8 mouse cellular contexts compared by ENCODE assay signal in genomic region chr1:34432411-34432775, GRCm38 (mm10). TPM values are rescaled to one million over a fixed set of nuclear protein-coding genes. Genes with fewer than 3 reads are reported as not detected.
DNase-seq lines count a peak whose midpoint lies in the region; ATAC-seq and TF ChIP-seq lines count a peak whose summit lies in the region.

No protein-coding gene starts in this region.

- no peak for TF ChIP-seq POLR2A in cortical plate, adult 2 months (IDR thresholded peaks at IDR 0.05; ENCODE audit: extremely low read depth, insufficient read depth, low read length)
- no peak for TF ChIP-seq POLR2A in olfactory bulb, adult 2 months (IDR thresholded peaks at IDR 0.05; ENCODE audit: insufficient read depth, low read depth, low read length)

- H3K27me3 ChIP-seq in liver, embryonic 13.5 days = no peaks in the 10 kb centered on the region

- ATAC-seq in liver, embryonic 13.5 days (ENCODE audit: low read depth) = no peak

- no peak overlapping the region for H3K27ac ChIP-seq in cortical plate, adult 2 months (ENCODE audit: insufficient read depth, low read length)
- H3K27ac ChIP-seq in liver, embryonic 13.5 days = no peak overlapping the region
- no peak overlapping the region for H3K27ac ChIP-seq in olfactory bulb, adult 2 months (ENCODE audit: insufficient read depth, low read depth, low read length)

- DNase-seq in right cerebral cortex, postnatal 10 days (ENCODE audit: low spot score in 2 of 2) = peak; percentile 53 to 58
- DNase-seq in right cerebral cortex, postnatal 36 days (ENCODE audit: low spot score in 2 of 2) = no peak
- DNase-seq in heart, postnatal 36 days = peak; percentile 25 to 37
- no peak for DNase-seq in liver, embryonic 13.5 days
- no peak for DNase-seq in embryo, embryonic 11 days
- DNase-seq in layer of hippocampus, postnatal 25 days (ENCODE audit: extremely low spot score in 1 of 2, low spot score in 1 of 2) = no peak

- 60% methylated on average over 13 of the region's 13 CpGs for WGBS in liver, embryonic 13.5 days (ENCODE audit: insufficient replicate concordance)
- WGBS in olfactory bulb, adult 2 months = 35% methylated on average over 13 of the region's 13 CpGs

- intact Hi-C loops in heart, postnatal 36 days (cut with DNase I) = loop anchor here (5.0 to 10.0 kb wide), 3 partner anchors 315 to 618 kb away; partner anchors contain the start of gene Zfp451

- H3K4me1 ChIP-seq in cortical plate, adult 2 months (ENCODE audit: control insufficient read depth, insufficient read depth, low read length) = 0 out of 2 replicates have a peak, but pooled peaks cover 2% of the 10 kb centered on the region
- H3K4me1 ChIP-seq in liver, embryonic 13.5 days (replicated peaks) = peaks cover 32% of the 10 kb centered on the region
- peaks cover 8% of the 10 kb centered on the region for H3K4me1 ChIP-seq in olfactory bulb, adult 2 months (ENCODE audit: control insufficient read depth, insufficient read depth, low read length)

- peaks cover 23% of the 10 kb centered on the region for H3K36me3 ChIP-seq in liver, embryonic 13.5 days

- H3K4me2 ChIP-seq in liver, embryonic 13.5 days = peak overlapping the region; percentile 73

- no peak overlapping the region for H3K9ac ChIP-seq in liver, embryonic 13.5 days

- peak overlapping the region; percentile 41 for H3K4me3 ChIP-seq in cortical plate, adult 2 months (ENCODE audit: insufficient read depth, low read length)
- H3K4me3 ChIP-seq in liver, embryonic 13.5 days (replicated peaks) = peak overlapping the region; percentile 78
- H3K4me3 ChIP-seq in olfactory bulb, adult 2 months (ENCODE audit: insufficient read depth, low read depth, low read length) = peak overlapping the region; percentile 51; the same call in 1 of the 2 replicates

- H3K9me3 ChIP-seq in liver, embryonic 13.5 days (replicated peaks) = peaks cover 30% of the 10 kb centered on the region

- TF ChIP-seq CTCF in cortical plate, adult 2 months (IDR thresholded peaks at IDR 0.05; ENCODE audit: extremely low read depth, insufficient read depth, low read length) = no peak
- no peak for TF ChIP-seq CTCF in olfactory bulb, adult 2 months (IDR thresholded peaks at IDR 0.05; ENCODE audit: insufficient read depth, low read depth, low read length)

RNA-seq across cellular contexts. Expression of gene Ccdc115, which starts 7.1 kb away (rescaled TPM):
- 29.5 and 30.3 TPM in 2 replicates for polyA plus RNA-seq in cortical plate, adult 2 months (2012; rRNA removed)
- 10 to 100 TPM; 14.1 to 15.2 TPM for total RNA-seq in heart, postnatal 36 days (2021)
- 28.2 and 30.8 TPM in 2 replicates for polyA plus RNA-seq in liver, embryonic 13.5 days (2015; fragmentation: Nextera tagmentation; extraction: Ambion mirVana)
- not detected in 2 replicates for polyA plus RNA-seq in olfactory bulb, adult 2 months (2012; ENCODE audit: insufficient read depth, insufficient read length, low replicate concordance, missing spikeins)
- total RNA-seq in layer of hippocampus, postnatal 25 days (2021) = 10 to 100 TPM; 17.6 to 18.4 TPM

RNA-seq across cellular contexts. Expression of gene Imp4, which starts 7.3 kb away (rescaled TPM):
- 24.1 and 25.8 TPM in 2 replicates for polyA plus RNA-seq in cortical plate, adult 2 months (2012; rRNA removed)
- 10 to 100 TPM; 28.3 to 29.2 TPM for total RNA-seq in heart, postnatal 36 days (2021)
- polyA plus RNA-seq in liver, embryonic 13.5 days (2015; fragmentation: Nextera tagmentation; extraction: Ambion mirVana) = 73.8 and 81.4 TPM in 2 replicates
- polyA plus RNA-seq in olfactory bulb, adult 2 months (2012; ENCODE audit: insufficient read depth, insufficient read length, low replicate concordance, missing spikeins) = not detected in 2 replicates
- 10 to 100 TPM; 31.4 to 35.8 TPM for total RNA-seq in layer of hippocampus, postnatal 25 days (2021)

RNA-seq across cellular contexts. Expression of gene Ptpn18, which starts 27.2 kb away (rescaled TPM):
- polyA plus RNA-seq in cortical plate, adult 2 months (2012; rRNA removed) = 8.4 and 8.5 TPM in 2 replicates
- total RNA-seq in heart, postnatal 36 days (2021) = 1 to 10 TPM; 4.8 to 5.6 TPM
- 14.4 and 16.9 TPM in 2 replicates for polyA plus RNA-seq in liver, embryonic 13.5 days (2015; fragmentation: Nextera tagmentation; extraction: Ambion mirVana)
- polyA plus RNA-seq in olfactory bulb, adult 2 months (2012; ENCODE audit: insufficient read depth, insufficient read length, low replicate concordance, missing spikeins) = not detected in 2 replicates
- total RNA-seq in layer of hippocampus, postnatal 25 days (2021) = 1 to 10 TPM; 4.3 to 5.6 TPM

Comparison
In these comparisons a context has a peak if more than half of its experiments do, and no peak if none do; other contexts are left out.
1. DNase-seq: peak in right cerebral cortex, postnatal 10 days (2 of 2) and heart, postnatal 36 days (2 of 2); none in right cerebral cortex, postnatal 36 days (0 of 2), liver, embryonic 13.5 days (single experiment), embryo, embryonic 11 days (single experiment) and layer of hippocampus, postnatal 25 days (0 of 2).
2. RNA of gene Ccdc115, which starts 7.1 kb away (polyA plus RNA-seq): 29.5 to 30.3 TPM in cortical plate, adult 2 months and 28.2 to 30.8 TPM in liver, embryonic 13.5 days; not detected in olfactory bulb, adult 2 months; every median in the first group is over 10 times any median in the second.
3. Peak in every context shown above with its lines, with median percentiles within 50 percentile points of each other: H3K4me3 ChIP-seq.